In the genomic region with DNA sequence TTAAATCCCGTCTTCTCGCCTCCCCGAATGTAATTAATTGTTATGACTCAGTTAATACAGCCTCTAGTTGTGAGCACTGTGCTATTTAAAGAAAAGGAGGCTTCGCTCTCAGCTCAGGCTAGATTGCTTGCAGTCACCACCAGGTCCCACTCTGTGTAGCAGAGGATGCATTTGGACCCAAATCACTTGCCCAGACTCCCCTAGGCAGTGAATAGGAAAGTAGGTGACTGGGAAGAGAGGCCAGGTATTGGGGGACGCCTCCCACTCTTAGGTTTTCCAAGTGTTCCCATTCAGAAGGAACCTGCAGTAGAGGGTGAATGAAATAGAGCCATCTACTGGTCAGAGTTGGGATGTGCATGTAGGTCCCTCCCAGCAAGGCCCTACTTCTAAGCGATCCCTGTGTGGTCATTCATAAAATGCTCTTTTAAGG, we compare ENCODE assay signal across 9 mouse cellular contexts.
DNase-seq lines count a peak whose midpoint lies in the region; ATAC-seq and TF ChIP-seq lines count a peak whose summit lies in the region.
"Had no signal": no experiment of that assay in that cellular context is flagged by ENCODE, and none has a peak within 500 bp of the region (broad histone marks: within the 10 kb centered on the region; RNA-seq: fewer than 3 reads in every experiment).

No protein-coding gene starts in this region.

- intact Hi-C loops in left cerebral cortex, postnatal 14 days (cut with DNase I), result loop anchor here (10.0 kb wide), 4 partner anchors 152 to 542 kb away; a partner anchor contains a TSS

- peak; percentile 57 for ATAC-seq in forebrain, embryonic 16.5 days
- no peak; the same call in 1 of the 2 replicates for ATAC-seq in intestine, embryonic 14.5 days (replicated peaks; ENCODE audit: low FRiP score, low TSS enrichment, low read depth)
- ATAC-seq in midbrain, postnatal 0 days (ENCODE audit: low FRiP score), result peak; percentile 72; the same call in 1 of the 2 replicates

- H3K4me2 ChIP-seq in forebrain, embryonic 16.5 days (ENCODE audit: low read length), result no peak overlapping the region
- no peak overlapping the region for H3K4me2 ChIP-seq in intestine, embryonic 14.5 days (ENCODE audit: low read length)
- H3K4me2 ChIP-seq in midbrain, postnatal 0 days (ENCODE audit: low read depth, low read length, poor library complexity, severe bottlenecking), result 0 out of 2 replicates have a peak overlapping the region, but pooled peaks have one; percentile 10
- H3K4me2 ChIP-seq: embryonic facial prominence, embryonic 12.5 days had no signal

- H3K4me1 ChIP-seq in forebrain, embryonic 16.5 days (replicated peaks; ENCODE audit: control insufficient read depth, insufficient read depth, low read length), result peaks cover 18% of the 10 kb centered on the region
- H3K4me1 ChIP-seq in intestine, embryonic 14.5 days (replicated peaks; ENCODE audit: control insufficient read depth, insufficient read depth, low read length), result no peaks in the 10 kb centered on the region
- H3K4me1 ChIP-seq in midbrain, postnatal 0 days (ENCODE audit: insufficient read depth, low read length), result peaks cover 9% of the 10 kb centered on the region; the same call in 1 of the 2 replicates

- H3K27ac ChIP-seq in forebrain, embryonic 16.5 days (ENCODE audit: low read length), result no peak overlapping the region
- H3K27ac ChIP-seq in intestine, embryonic 14.5 days (ENCODE audit: low read depth), result no peak overlapping the region
- H3K27ac ChIP-seq in midbrain, postnatal 0 days (ENCODE audit: low read depth, low read length), result no peak overlapping the region
- H3K27ac ChIP-seq: embryonic facial prominence, embryonic 12.5 days had no signal

- 23% methylated on average over 6 of the region's 6 CpGs for WGBS in forebrain, embryonic 16.5 days
- 32% methylated on average over 6 of the region's 6 CpGs for WGBS in intestine, embryonic 14.5 days
- WGBS in midbrain, postnatal 0 days, result 12% methylated on average over 6 of the region's 6 CpGs

- H3K9ac ChIP-seq in forebrain, embryonic 16.5 days (replicated peaks; ENCODE audit: low read depth, low read length), result no peak overlapping the region
- no peak overlapping the region for H3K9ac ChIP-seq in intestine, embryonic 14.5 days (ENCODE audit: low read length)
- H3K9ac ChIP-seq in midbrain, postnatal 0 days (replicated peaks; ENCODE audit: low read length, poor library complexity, severe bottlenecking), result no peak overlapping the region
- H3K9ac ChIP-seq: embryonic facial prominence, embryonic 12.5 days had no signal

- TF ChIP-seq CTCF in midbrain, postnatal 0 days (IDR thresholded peaks at IDR 0.05), result peak; percentile 94

- no peak overlapping the region for H3K4me3 ChIP-seq in forebrain, embryonic 16.5 days (replicated peaks; ENCODE audit: low read length)
- no peak overlapping the region for H3K4me3 ChIP-seq in intestine, embryonic 14.5 days (ENCODE audit: low read depth, low read length)
- no peak overlapping the region for H3K4me3 ChIP-seq in midbrain, postnatal 0 days (ENCODE audit: low read depth, low read length)
- H3K4me3 ChIP-seq: embryonic facial prominence, embryonic 12.5 days had no signal

- H3K27me3 ChIP-seq in forebrain, embryonic 16.5 days (replicated peaks; ENCODE audit: control insufficient read depth, insufficient read depth, low read length), result no peaks in the 10 kb centered on the region
- no peaks in the 10 kb centered on the region for H3K27me3 ChIP-seq in intestine, embryonic 14.5 days (replicated peaks; ENCODE audit: control insufficient read depth, insufficient read depth, low read length)
- no peaks in the 10 kb centered on the region for H3K27me3 ChIP-seq in midbrain, postnatal 0 days (ENCODE audit: insufficient read depth, low read length)

- no peaks in the 10 kb centered on the region for H3K9me3 ChIP-seq in forebrain, embryonic 16.5 days (ENCODE audit: control insufficient read depth, low read length)
- no peaks in the 10 kb centered on the region for H3K9me3 ChIP-seq in intestine, embryonic 14.5 days (ENCODE audit: control insufficient read depth, low read length)
- H3K9me3 ChIP-seq in midbrain, postnatal 0 days (ENCODE audit: low read length), result no peaks in the 10 kb centered on the region
- H3K9me3 ChIP-seq: embryonic facial prominence, embryonic 12.5 days had no signal

- peak; percentile 17 for DNase-seq in ovary, postnatal 10 days (ENCODE audit: low spot score)
- DNase-seq in ovary, adult 18-20 months (ENCODE audit: low spot score), result no peak
- peak; percentile 3 for DNase-seq in c-Kit-positive CD71-positive TER-119-positive erythroid progenitor cells, embryonic 14.5 days (ENCODE audit: low spot score)
- DNase-seq in intestine, embryonic 14.5 days (ENCODE audit: low spot score), result peak; percentile 81
- DNase-seq in left cerebral cortex, postnatal 14 days (ENCODE audit: low spot score in 2 of 2), result peak; percentile 81 to 84
- DNase-seq in midbrain, postnatal 0 days (ENCODE audit: low spot score), result peak; percentile 84
- DNase-seq in telencephalon, adult 2 months (ENCODE audit: low read depth, low spot score), result peak; percentile 71

- no peaks in the 10 kb centered on the region for H3K36me3 ChIP-seq in forebrain, embryonic 16.5 days (ENCODE audit: control insufficient read depth, insufficient read depth)
- H3K36me3 ChIP-seq in intestine, embryonic 14.5 days (ENCODE audit: control insufficient read depth, insufficient read depth, low read length), result no peaks in the 10 kb centered on the region
- no peaks in the 10 kb centered on the region for H3K36me3 ChIP-seq in midbrain, postnatal 0 days (ENCODE audit: insufficient read depth, low read length)
- H3K36me3 ChIP-seq: embryonic facial prominence, embryonic 12.5 days had no signal
